ENCODE assay signal across 16 mouse cellular contexts in the genomic region with DNA sequence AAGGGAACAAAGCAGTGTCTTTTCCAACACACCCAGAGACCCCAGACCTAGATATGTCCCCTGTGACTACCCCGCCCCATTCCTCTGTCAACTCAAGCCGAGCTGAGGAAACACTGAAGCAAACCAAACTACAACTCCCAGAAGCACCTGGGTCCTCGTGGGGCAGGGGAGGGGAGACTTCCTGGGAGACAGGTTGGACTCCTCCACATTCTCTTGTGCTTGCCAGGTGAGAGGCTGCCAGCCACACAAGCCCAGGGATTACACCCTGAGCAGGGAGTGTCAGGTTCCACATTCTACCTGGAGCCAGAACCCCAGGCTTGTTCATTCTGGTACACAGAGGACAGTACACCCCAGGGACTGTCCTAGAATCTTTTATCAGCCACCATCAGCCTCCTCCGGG. TPM values are rescaled to one million over a fixed set of nuclear protein-coding genes. Genes with fewer than 3 reads are reported as not detected.
DNase-seq lines count a peak whose midpoint lies in the region; ATAC-seq and TF ChIP-seq lines count a peak whose summit lies in the region.
"Had no signal": no experiment of that assay in that cellular context is flagged by ENCODE, and none has a peak within 500 bp of the region (broad histone marks: within the 10 kb centered on the region; RNA-seq: fewer than 3 reads in every experiment).

No protein-coding gene starts in this region.

- peaks cover 27% of the 10 kb centered on the region for H3K4me1 ChIP-seq in heart, embryonic 13.5 days
- H3K4me1 ChIP-seq in lung, embryonic 15.5 days = peaks cover 34% of the 10 kb centered on the region
- H3K4me1 ChIP-seq in embryonic facial prominence, embryonic 10.5 days = peaks cover 50% of the 10 kb centered on the region
- no peaks in the 10 kb centered on the region for H3K4me1 ChIP-seq in stomach, postnatal 0 days (replicated peaks; ENCODE audit: control insufficient read depth, insufficient read depth)
- H3K4me1 ChIP-seq in thymus, adult 2 months (replicated peaks; ENCODE audit: control insufficient read depth, insufficient read depth, low read length) = peaks cover 5% of the 10 kb centered on the region

- H3K36me3 ChIP-seq in heart, embryonic 13.5 days = no peaks in the 10 kb centered on the region
- H3K36me3 ChIP-seq in lung, embryonic 15.5 days = no peaks in the 10 kb centered on the region
- no peaks in the 10 kb centered on the region for H3K36me3 ChIP-seq in embryonic facial prominence, embryonic 10.5 days (replicated peaks)
- no peaks in the 10 kb centered on the region for H3K36me3 ChIP-seq in stomach, postnatal 0 days (ENCODE audit: control insufficient read depth, insufficient read depth, low read length)
- H3K36me3 ChIP-seq in thymus, adult 2 months (ENCODE audit: control insufficient read depth, insufficient read depth, low read length) = no peaks in the 10 kb centered on the region

- intact Hi-C loops in heart, postnatal 10 days (cut with DNase I) = no loop called here

- no peaks in the 10 kb centered on the region for H3K9me3 ChIP-seq in heart, embryonic 13.5 days
- H3K9me3 ChIP-seq in lung, embryonic 15.5 days = no peaks in the 10 kb centered on the region
- H3K9me3 ChIP-seq in embryonic facial prominence, embryonic 10.5 days = no peaks in the 10 kb centered on the region
- no peaks in the 10 kb centered on the region for H3K9me3 ChIP-seq in stomach, postnatal 0 days (ENCODE audit: control insufficient read depth, low read length)

- no peak overlapping the region for H3K4me2 ChIP-seq in heart, embryonic 13.5 days
- no peak overlapping the region for H3K4me2 ChIP-seq in lung, embryonic 15.5 days
- no peak overlapping the region for H3K4me2 ChIP-seq in stomach, postnatal 0 days (replicated peaks; ENCODE audit: low read depth)

- H3K27ac ChIP-seq in heart, embryonic 13.5 days (replicated peaks) = 0 out of 2 replicates have a peak overlapping the region, but pooled peaks have one; percentile 58
- peak overlapping the region; percentile 53; the same call in 1 of the 2 replicates for H3K27ac ChIP-seq in lung, embryonic 15.5 days
- H3K27ac ChIP-seq in embryonic facial prominence, embryonic 10.5 days (replicated peaks) = peak overlapping the region; percentile 48
- 0 out of 2 replicates have a peak overlapping the region, but pooled peaks have one; percentile 18 for H3K27ac ChIP-seq in stomach, postnatal 0 days (replicated peaks)
- no peak overlapping the region for H3K27ac ChIP-seq in thymus, adult 2 months (ENCODE audit: control insufficient read depth, insufficient read depth, low read length)

- H3K4me3 ChIP-seq in heart, embryonic 13.5 days = no peak overlapping the region
- no peak overlapping the region for H3K4me3 ChIP-seq in lung, embryonic 15.5 days
- no peak overlapping the region for H3K4me3 ChIP-seq in embryonic facial prominence, embryonic 10.5 days
- H3K4me3 ChIP-seq in stomach, postnatal 0 days (ENCODE audit: low read depth, low read length) = no peak overlapping the region
- H3K4me3 ChIP-seq in thymus, adult 2 months (ENCODE audit: control insufficient read depth, insufficient read depth, low read length) = no peak overlapping the region

- peaks cover 35% of the 10 kb centered on the region for H3K27me3 ChIP-seq in heart, embryonic 13.5 days (replicated peaks)
- H3K27me3 ChIP-seq in lung, embryonic 15.5 days = peaks cover 11% of the 10 kb centered on the region; the same call in 1 of the 2 replicates
- peaks cover 20% of the 10 kb centered on the region for H3K27me3 ChIP-seq in embryonic facial prominence, embryonic 10.5 days (replicated peaks; ENCODE audit: low read depth, poor library complexity, severe bottlenecking)
- H3K27me3 ChIP-seq in stomach, postnatal 0 days (ENCODE audit: control insufficient read depth, insufficient read depth, low read length) = no peaks in the 10 kb centered on the region
- no peaks in the 10 kb centered on the region for H3K27me3 ChIP-seq in thymus, adult 2 months (ENCODE audit: control insufficient read depth, insufficient read depth, low read length)

- no peak for ATAC-seq in heart, embryonic 13.5 days (ENCODE audit: extremely low read depth, insufficient number of reproducible peaks, low FRiP score, low TSS enrichment)
- no peak for ATAC-seq in lung, embryonic 15.5 days (ENCODE audit: borderline replicate concordance, extremely low read depth, low FRiP score, low TSS enrichment)
- no peak for ATAC-seq in stomach, postnatal 0 days (ENCODE audit: low FRiP score, low TSS enrichment)

- no peak for DNase-seq in heart, postnatal 10 days
- no peak for DNase-seq in lung, postnatal 14 days
- DNase-seq in embryonic facial prominence, embryonic 10.5 days (ENCODE audit: low spot score) = no peak
- no peak for DNase-seq in stomach, postnatal 0 days (ENCODE audit: low spot score)
- DNase-seq in cerebellum, adult 9-10 months = no peak
- no peak for DNase-seq in thymus, adult 2 months
- DNase-seq: cerebellum, postnatal 14 days; left cerebral cortex, postnatal 4 days had no signal

- no peak for TF ChIP-seq EP300 in stomach, postnatal 0 days (optimal IDR thresholded peaks at IDR 0.05)

- 32% methylated on average over 4 of the region's 4 CpGs for WGBS in heart, embryonic 13.5 days
- 34% methylated on average over 4 of the region's 4 CpGs for WGBS in lung, embryonic 15.5 days
- 52% methylated on average over 4 of the region's 4 CpGs for WGBS in embryonic facial prominence, embryonic 10.5 days
- 42% methylated on average over 4 of the region's 4 CpGs for WGBS in stomach, postnatal 0 days
- 74% methylated on average over 4 of the region's 4 CpGs for WGBS in thymus, adult 2 months

- H3K9ac ChIP-seq in heart, embryonic 13.5 days = no peak overlapping the region
- H3K9ac ChIP-seq in lung, embryonic 15.5 days = no peak overlapping the region
- no peak overlapping the region for H3K9ac ChIP-seq in stomach, postnatal 0 days (ENCODE audit: low read length)

- no peak for TF ChIP-seq CTCF in stomach, postnatal 0 days (IDR thresholded peaks at IDR 0.05; ENCODE audit: low read depth)
- TF ChIP-seq CTCF in thymus, adult 2 months (IDR thresholded peaks at IDR 0.05; ENCODE audit: borderline replicate concordance, control insufficient read depth, extremely low read depth, insufficient read depth, low read length, poor library complexity) = no peak

- no peak for TF ChIP-seq POLR2A in thymus, adult 2 months (IDR thresholded peaks at IDR 0.05; ENCODE audit: control insufficient read depth, extremely low read depth, insufficient read depth, low read length, poor library complexity)

RNA-seq across cellular contexts. Expression of a gene that starts 2.8 kb away (rescaled TPM):
- polyA plus RNA-seq in heart, embryonic 13.5 days (2015; fragmentation: Nextera tagmentation; extraction: Ambion mirVana) = not detected in 2 replicates
- total RNA-seq in heart, postnatal 10 days (2021) = not detected
- not detected in 2 replicates for polyA plus RNA-seq in lung, embryonic 15.5 days (2015; fragmentation: Nextera tagmentation; extraction: Ambion mirVana)
- polyA plus RNA-seq in embryonic facial prominence, embryonic 10.5 days (2016; fragmentation: Nextera tagmentation; extraction: Ambion mirVana) = 0.21 and 0.46 TPM in 2 replicates
- polyA plus RNA-seq in stomach, postnatal 0 days (2015; fragmentation: Nextera tagmentation; extraction: Ambion mirVana) = 0.46 and 0.59 TPM in 2 replicates
- 0.10 TPM in 1 of 2 replicates, not detected in the other for polyA plus RNA-seq in thymus, adult 2 months (2012; rRNA removed)
- total RNA-seq: gastrocnemius, adult 8-10 months; layer of hippocampus, adult 18-20 months; midbrain, postnatal 0 days had no signal
- polyA plus RNA-seq: hindbrain, embryonic 11.5 days; midbrain, postnatal 0 days; small intestine, adult 2 months; testis, adult 2 months had no signal

RNA-seq across cellular contexts. Expression of a gene that starts 2.9 kb away (rescaled TPM):
- polyA plus RNA-seq in heart, embryonic 13.5 days (2015; fragmentation: Nextera tagmentation; extraction: Ambion mirVana) = 14.4 and 14.8 TPM in 2 replicates
- total RNA-seq in heart, postnatal 10 days (2021) = 10 to 100 TPM; 46.9 to 51.4 TPM
- 10.8 and 11.9 TPM in 2 replicates for polyA plus RNA-seq in lung, embryonic 15.5 days (2015; fragmentation: Nextera tagmentation; extraction: Ambion mirVana)
- polyA plus RNA-seq in embryonic facial prominence, embryonic 10.5 days (2016; fragmentation: Nextera tagmentation; extraction: Ambion mirVana) = 3.7 and 4.6 TPM in 2 replicates
- polyA plus RNA-seq in stomach, postnatal 0 days (2015; fragmentation: Nextera tagmentation; extraction: Ambion mirVana) = 5.3 and 6.2 TPM in 2 replicates
- polyA plus RNA-seq in thymus, adult 2 months (2012; rRNA removed) = 6.9 and 7.8 TPM in 2 replicates
